Mouse (Mus musculus) adrenal gland, postnatal 0 days (tissue): Measurements from ENCODE around the gene Itgb4. TPM values are rescaled to one million over a fixed set of nuclear protein-coding genes. Genes with fewer than 3 reads are reported as not detected.

ENCODE experiments used
- polyA plus RNA-seq: library from polyadenylated mRNA; unstranded; fragments of >200 nt; fragmentation: Nextera tagmentation; extraction: Ambion mirVana; gene quantifications from 2 replicates; pipeline ENCODE4 v1.2.1, GENCODE M21; 2015

Itgb4 gene
- polyA plus RNA-seq, result 2.2 and 3.0 TPM in 2 replicates

GRCm38 (mm10) chr11:115974309-115975082, at the start of gene Itgb4:
TSS of gene Itgb4 (plus strand) at chr11:115974709.

GRCm38 (mm10) chr11:115933108-115933746, 41.3 kb upstream of the Itgb4 start, which contains the start of the genes Sap30bp and Recql5:
TSS of gene Sap30bp (plus strand) at chr11:115933282.
TSS of gene Recql5 (minus strand) at chr11:115933477.

GRCm38 (mm10) chr11:116012262-116012947, 37.9 kb downstream of the Itgb4 start, which contains the start of gene Galk1:
TSS of gene Galk1 (minus strand) at chr11:116012719.

GRCm38 (mm10) chr11:116027756-116028155, 53.2 kb downstream of the Itgb4 start, which contains the start of gene H3f3b:
TSS of gene H3f3b (minus strand) at chr11:116027962.

GRCm38 (mm10) chr11:116030088-116030897, 55.8 kb downstream of the Itgb4 start, which contains the start of gene Unk:
TSS of gene Unk (plus strand) at chr11:116030322.

Other genes starting within 250 kb of the Itgb4 start
- gene Tmem94, start 209.3 kb upstream of the Itgb4 start, polyA plus RNA-seq, result 11.3 and 18.4 TPM in 2 replicates
- gene Caskin2, start 161.1 kb upstream of the Itgb4 start, polyA plus RNA-seq, result 10.1 and 12.8 TPM in 2 replicates
- gene Tsen54, start 160.0 kb upstream of the Itgb4 start, polyA plus RNA-seq, result 15.9 and 20.0 TPM in 2 replicates
- 4.5 and 6.5 TPM in 2 replicates for gene Llgl2, start 150.7 kb upstream of the Itgb4 start, polyA plus RNA-seq
- gene Myo15b, start 116.3 kb upstream of the Itgb4 start, polyA plus RNA-seq, result 0.32 and 1.4 TPM in 2 replicates
- gene Smim5, start 74.7 kb upstream of the Itgb4 start, polyA plus RNA-seq, result 6.9 and 8.5 TPM in 2 replicates
- 1.3 and 1.4 TPM in 2 replicates for gene Smim6, start 62.7 kb upstream of the Itgb4 start, polyA plus RNA-seq
- gene Sap30bp, start 41.4 kb upstream of the Itgb4 start, polyA plus RNA-seq, result 41.6 and 42.6 TPM in 2 replicates
- gene Recql5, start 41.2 kb upstream of the Itgb4 start, polyA plus RNA-seq, result 6.3 and 12.8 TPM in 2 replicates
- gene Galk1, start 38.0 kb downstream of the Itgb4 start, polyA plus RNA-seq, result 111 and 122 TPM in 2 replicates
- gene H3f3b, start 53.3 kb downstream of the Itgb4 start, polyA plus RNA-seq, result 1,269 and 1,294 TPM in 2 replicates
- 13.7 and 18.1 TPM in 2 replicates for gene Unk, start 55.6 kb downstream of the Itgb4 start, polyA plus RNA-seq
- gene Unc13d, start 103.3 kb downstream of the Itgb4 start, polyA plus RNA-seq, result 2.0 TPM in 2 replicates
- 123 and 155 TPM in 2 replicates for gene Wbp2, start 112.3 kb downstream of the Itgb4 start, polyA plus RNA-seq
- gene Trim47, start 152.5 kb downstream of the Itgb4 start, polyA plus RNA-seq, result 23.7 and 29.6 TPM in 2 replicates
- 3.2 and 3.5 TPM in 2 replicates for gene Trim65, start 156.4 kb downstream of the Itgb4 start, polyA plus RNA-seq
- gene Mrpl38, start 164.2 kb downstream of the Itgb4 start, polyA plus RNA-seq, result 52.3 and 86.2 TPM in 2 replicates
- 12.9 and 18.1 TPM in 2 replicates for gene Fbf1, start 193.5 kb downstream of the Itgb4 start, polyA plus RNA-seq
- gene Ten1, start 224.1 kb downstream of the Itgb4 start, polyA plus RNA-seq, result 48.9 and 49.5 TPM in 2 replicates
- gene Acox1, start 224.3 kb downstream of the Itgb4 start, polyA plus RNA-seq, result 37.2 and 49.8 TPM in 2 replicates